Mouse (Mus musculus) cerebellum, adult 2 months (tissue): ENCODE measurements around the gene Hoxa13.

Experiments used
- CTCF ChIP-seq: fragments of 200-500 bp; IDR thresholded peaks from 2 replicates; pipeline ENCODE4 v1.5.1; 2011; ENCODE audit warnings: low read depth, mild to moderate bottlenecking, control low read depth, low read length, moderate library complexity, borderline replicate concordance; ENCODE audit not compliant: insufficient read depth
- POLR2A ChIP-seq: fragments of 200-500 bp; IDR thresholded peaks from 2 replicates; pipeline ENCODE4 v1.6.1; 2011; ENCODE audit warnings: low read length, control low read depth, borderline replicate concordance; ENCODE audit not compliant: insufficient read depth

DNA sequence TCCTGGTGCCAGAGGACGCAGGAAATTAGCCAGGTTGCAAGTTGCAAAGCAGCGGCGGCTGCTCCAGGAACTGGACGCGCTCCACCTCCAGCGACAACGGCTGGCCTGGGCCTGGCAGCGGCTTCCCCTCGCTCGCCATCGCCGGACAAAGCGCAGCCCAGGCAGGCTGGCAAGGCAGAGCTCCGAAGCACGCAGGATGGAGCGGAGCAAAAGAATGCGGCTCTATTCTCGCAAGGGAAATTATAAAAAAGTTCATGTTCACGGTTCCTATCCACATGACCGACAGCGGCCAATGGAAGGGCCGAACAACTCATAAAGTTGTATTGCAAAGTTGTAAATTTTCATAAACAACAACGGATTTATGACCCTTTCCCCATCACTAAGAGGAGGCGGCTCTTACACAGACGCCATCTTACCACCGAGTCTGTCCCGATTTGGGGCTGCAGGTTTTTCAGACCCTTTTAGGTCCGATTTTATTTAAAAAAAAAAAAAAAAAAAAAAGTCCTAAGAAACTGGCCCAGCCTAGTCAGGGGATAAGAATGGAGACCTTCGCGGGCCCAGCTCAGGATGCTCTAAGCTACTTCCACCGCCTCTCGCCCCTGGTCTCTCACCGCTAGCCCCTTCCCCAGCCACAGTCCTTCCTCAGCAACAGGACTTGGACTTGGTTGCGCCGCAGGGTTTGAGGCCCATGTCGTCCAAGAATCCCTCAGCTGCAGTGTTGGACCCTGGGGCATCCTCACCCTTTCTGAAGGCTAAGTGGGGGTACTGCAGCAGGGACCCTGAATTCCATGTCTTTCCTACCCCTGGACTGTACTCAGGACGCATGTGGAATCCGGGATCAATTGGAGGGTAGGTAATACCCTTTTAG lies 47.3 kb downstream of the Hoxa13 start, which contains the start of the genes Hoxa3 and Gm28308:
- no peak for TF ChIP-seq CTCF
- TF ChIP-seq POLR2A, result no peak
